Mouse (Mus musculus): ENCODE measurements at regions not wholly inside any gene's neighbourhood (a gene's known extent, or its start where the extent isn't known, plus 50 kb on each side); places are given as distances from the start of the nearest gene placed in this dataset.
A peak's percentile ranks its signal among the peaks of the same experiment; 100 is the strongest.
"Not testable (repeated sequence)": the region's sequence is repeated elsewhere in the genome, so short reads cannot be mapped to it uniquely, and the experiment has no call there.

- no peak for DNase-seq (ENCODE audit: low spot score in 2 of 2)
These were observed 74.2 kb upstream of the Magee2 start for GRCm38 (mm10) chrX:104931153-104931706.

GRCm38 (mm10) chrX:104951587-104951986 lies 94.5 kb upstream of the Magee2 start:
- DNase-seq (ENCODE audit: low spot score in 2 of 2) = no peak

GRCm38 (mm10) chrX:104952809-104953208 lies 95.7 kb upstream of the Magee2 start:
- not testable (repeated sequence) for DNase-seq (ENCODE audit: low spot score in 2 of 2)

GRCm38 (mm10) chrX:104953391-104953790 lies 96.3 kb upstream of the Magee2 start:
- DNase-seq (ENCODE audit: low spot score in 2 of 2) = not testable (repeated sequence)

- no peak for DNase-seq (ENCODE audit: low spot score in 2 of 2)
These were observed 101.1 kb upstream of the Pbdc1 start for GRCm38 (mm10) chrX:104978432-104978831.

- DNase-seq (ENCODE audit: low spot score in 2 of 2) = no peak
These were observed 76.3 kb upstream of the Pbdc1 start for GRCm38 (mm10) chrX:105003260-105003659.

GRCm38 (mm10) chrX:105006445-105006844 lies 73.1 kb upstream of the Pbdc1 start:
- peak in 1 of 2 experiments; percentile 6 for DNase-seq (ENCODE audit: low spot score in 2 of 2)

Data from gastrocnemius, postnatal 4 days (tissue).